Mouse (Mus musculus) heart, embryonic 14.5 days (tissue): ENCODE results near the gene Mafg. TPM values are rescaled to one million over a fixed set of nuclear protein-coding genes. Genes with fewer than 3 reads are reported as not detected.

Experiments used
- ATAC-seq: fragments of 200-750 bp; cut with Nextera tagmentation; 2 replicates; pipeline ENCODE4 v1.8.0; 2017; ENCODE audit warnings: low read depth, moderate TSS enrichment; ENCODE audit not compliant: insufficient number of reproducible peaks, insufficient read depth, low FRiP score
- H3K27ac ChIP-seq, 2 experiments: fragments of 200-500 bp in 1 of 2; fragments of 300-500 bp in 1 of 2; sonication (generic) in 1 of 2; replicated peaks in 1 of 2; 2 replicates each; pipeline ENCODE4 v1.5.1; 2012 to 2014; ENCODE audit warnings: low read depth in 2 of 2, low read length in 2 of 2, control low read depth in 1 of 2, mild to moderate bottlenecking in 1 of 2, mixed read lengths in 1 of 2; ENCODE audit not compliant: control insufficient read depth in 1 of 2, insufficient read depth in 1 of 2
- H3K27me3 ChIP-seq: fragments of 300-500 bp; sonication (generic); 2 replicates; pipeline ENCODE4 v1.6.1; 2014; ENCODE audit warnings: mild to moderate bottlenecking, low read length, control low read depth; ENCODE audit not compliant: control insufficient read depth, insufficient read depth
- H3K36me3 ChIP-seq: fragments of 300-500 bp; sonication (generic); 2 replicates; pipeline ENCODE4 v1.6.1; 2014; ENCODE audit warnings: mild to moderate bottlenecking, control low read depth, low read length, mixed read lengths; ENCODE audit not compliant: control insufficient read depth, insufficient read depth
- H3K4me1 ChIP-seq, 2 experiments: fragments of 200-500 bp in 1 of 2; fragments of 300-500 bp in 1 of 2; sonication (generic) in 1 of 2; 2 replicates each; pipeline ENCODE4 v1.6.1; 2012 to 2014; ENCODE audit warnings: low read length in 2 of 2, control low read depth in 1 of 2, mixed read lengths in 1 of 2; ENCODE audit not compliant: control insufficient read depth in 2 of 2, insufficient read depth in 2 of 2
- H3K4me2 ChIP-seq: fragments of 300-500 bp; sonication (generic); 2 replicates; pipeline ENCODE4 v1.6.1; 2014; ENCODE audit warnings: mild to moderate bottlenecking, low read length
- H3K4me3 ChIP-seq, 2 experiments: fragments of 200-500 bp in 1 of 2; fragments of 300-500 bp in 1 of 2; sonication (generic) in 1 of 2; 2 replicates each; pipeline ENCODE4 v1.5.1; 2012 to 2014; ENCODE audit warnings: low read length in 2 of 2, mild to moderate bottlenecking in 2 of 2, control low read depth in 1 of 2, low read depth in 1 of 2, moderate library complexity in 1 of 2; ENCODE audit not compliant: control insufficient read depth in 1 of 2, insufficient read depth in 1 of 2
- H3K9ac ChIP-seq: fragments of 300-500 bp; sonication (generic); 2 replicates; pipeline ENCODE4 v1.6.1; 2014; ENCODE audit warnings: mild to moderate bottlenecking, low read length
- H3K9me3 ChIP-seq: fragments of 300-500 bp; sonication (generic); 2 replicates; pipeline ENCODE4 v1.6.1; 2016; ENCODE audit warnings: low read length, control low read depth; ENCODE audit not compliant: control insufficient read depth
- WGBS: fragments of 180-500 bp; shearing (Covaris S2); extraction: QIAGEN DNeasy Blood & Tissue Kit; methylation state at CpG from one replicate; pipeline ENCODE4 v1.1.7; 2014; 5-methylcytosine and 5-hydroxymethylcytosine counted together
- microRNA-seq: library from miRNA; unstranded; fragments of <30 nt; microRNA quantifications from one replicate; pipeline ENCODE4, GENCODE M21; 2016
- polyA plus RNA-seq: library from polyadenylated mRNA; unstranded; fragments of >200 nt; fragmentation: Nextera tagmentation; extraction: Ambion mirVana; gene quantifications from 2 replicates; pipeline ENCODE4 v1.2.1, GENCODE M21; 2014

Gene Mafg
- polyA plus RNA-seq, 1 experiment from 2014 or later = 18.1 TPM

DNA sequence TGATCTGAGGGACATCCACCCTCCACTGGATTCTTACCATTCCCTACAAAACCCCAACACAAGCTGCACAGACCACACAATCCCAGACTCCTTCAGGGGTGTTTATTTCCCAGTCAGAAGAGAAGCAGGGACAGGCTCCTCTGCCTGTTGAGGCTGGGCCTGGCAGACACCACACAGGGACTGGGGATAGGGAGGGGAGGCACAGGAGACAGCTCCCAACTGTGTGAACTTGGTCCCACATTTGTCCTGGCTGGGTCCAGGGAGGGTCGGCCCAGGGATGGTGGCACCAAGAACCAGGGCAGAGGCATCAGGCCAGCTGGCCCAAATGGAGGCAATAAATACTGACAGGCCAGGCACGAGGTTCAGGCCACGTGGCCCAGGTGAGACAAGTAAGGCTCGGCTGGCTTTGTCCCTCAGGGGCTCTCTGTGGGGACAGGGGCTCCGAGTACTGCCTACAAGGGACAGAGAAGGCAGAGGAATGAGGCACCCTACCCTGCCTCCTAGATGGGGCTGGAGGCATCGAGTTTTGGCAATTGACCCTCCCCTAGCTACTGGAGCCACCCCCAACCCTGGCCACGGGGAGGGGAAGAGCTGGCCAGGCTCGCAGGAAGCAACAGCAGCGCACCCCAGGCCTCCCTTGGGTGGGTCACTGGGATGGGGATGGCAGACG lies 55.2 kb downstream of the Mafg start:
- 77% methylated on average over 10 of the region's 10 CpGs for WGBS
- Histone ChIP-seq H3K4me2 (no peak overlapping the region), H3K36me3 (peaks cover 36% of the 10 kb centered on the region), H3K4me1 (peaks cover 24 to 34% of the 10 kb centered on the region in 2 experiments), H3K27me3 (no peaks in the 10 kb centered on the region), H3K4me3 (no peak overlapping the region), H3K9ac (no peak overlapping the region), H3K27ac (no peak overlapping the region), H3K9me3 (no peaks in the 10 kb centered on the region)
- no peak for ATAC-seq

DNA sequence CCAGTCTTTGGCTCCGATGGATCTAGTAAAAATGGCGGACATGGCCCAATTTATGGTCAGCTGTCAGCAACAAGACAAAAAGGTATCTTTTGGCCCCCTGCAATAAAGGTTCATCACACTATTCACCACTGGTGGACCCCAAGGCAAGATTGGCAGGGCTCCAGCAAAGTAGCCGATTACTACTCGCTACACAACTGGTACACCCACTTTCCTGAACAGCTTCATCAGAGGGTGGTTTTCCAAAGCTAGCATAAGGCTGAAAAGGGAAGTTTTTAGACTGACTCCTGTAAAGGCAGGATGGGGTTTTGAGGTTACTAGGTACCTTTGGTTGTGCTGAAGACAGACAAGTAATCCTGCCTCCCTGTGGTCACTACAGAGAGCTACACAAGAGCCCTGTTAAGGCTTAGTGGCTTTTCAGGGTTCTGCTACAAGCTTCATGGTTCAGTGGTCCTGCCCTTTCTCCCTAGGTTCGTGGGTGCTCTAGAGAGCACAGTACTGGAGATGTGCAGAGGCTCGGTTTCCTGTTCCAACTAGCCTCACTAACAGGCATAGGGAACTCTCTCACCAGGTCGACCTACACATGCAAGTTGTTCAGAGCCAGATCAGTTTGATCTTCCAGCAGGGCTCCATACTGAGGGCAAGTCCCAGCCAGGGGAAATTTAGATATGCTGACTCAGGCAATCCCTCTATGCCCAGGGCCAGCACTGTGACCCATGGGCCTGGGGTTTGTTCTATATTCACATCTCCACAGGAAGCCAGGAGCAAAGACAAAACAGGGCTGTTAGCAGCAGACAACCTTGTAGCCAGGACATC lies 56.0 kb downstream of the Mafg start:
- H3K4me1 ChIP-seq = peaks cover 24 to 34% of the 10 kb centered on the region in 2 experiments
- no peak for ATAC-seq
- H3K27ac ChIP-seq = no peak overlapping the region
- peaks cover 36% of the 10 kb centered on the region for H3K36me3 ChIP-seq
- no peak overlapping the region for H3K4me2 ChIP-seq
- WGBS = 87% methylated on average over 7 of the region's 7 CpGs
- no peak overlapping the region for H3K9ac ChIP-seq
- no peaks in the 10 kb centered on the region for H3K9me3 ChIP-seq
- H3K4me3 ChIP-seq = no peak overlapping the region
- no peaks in the 10 kb centered on the region for H3K27me3 ChIP-seq

DNA sequence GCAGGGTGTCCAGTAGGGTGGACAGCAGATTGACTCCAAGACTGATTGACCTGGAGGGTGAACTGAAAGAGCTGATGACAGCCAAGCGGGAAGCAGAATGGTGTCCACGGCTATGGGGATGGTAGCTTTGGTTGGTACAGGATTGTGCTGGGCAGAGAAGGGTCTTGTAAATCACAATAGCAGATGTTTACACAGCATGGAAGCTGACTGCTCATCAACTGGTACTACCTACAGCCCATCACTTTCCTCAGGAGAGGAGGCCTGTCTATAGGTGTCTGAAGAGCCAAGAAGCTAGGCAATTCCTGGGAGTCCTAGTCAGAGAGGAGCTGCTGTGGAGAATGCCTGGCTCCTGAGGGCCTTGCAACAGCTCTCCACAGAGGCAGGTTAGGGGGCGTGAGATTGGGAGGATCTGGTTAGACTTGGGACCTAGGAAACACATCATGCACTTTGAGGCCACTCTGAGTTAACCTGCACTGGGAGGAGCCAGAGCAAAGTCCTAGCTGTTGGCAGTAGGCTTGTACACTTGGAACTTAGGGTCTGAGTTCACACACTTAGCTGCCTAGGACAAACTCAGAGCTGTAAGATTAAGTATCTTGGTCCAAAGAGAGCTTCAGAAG lies 56.9 kb downstream of the Mafg start:
- no peak for ATAC-seq
- Histone ChIP-seq H3K9me3 (no peaks in the 10 kb centered on the region), H3K4me1 (peaks cover 20 to 32% of the 10 kb centered on the region in 2 experiments), H3K4me2 (no peak overlapping the region), H3K27ac (no peak overlapping the region), H3K9ac (no peak overlapping the region), H3K36me3 (peaks cover 39% of the 10 kb centered on the region), H3K4me3 (no peak overlapping the region), H3K27me3 (no peaks in the 10 kb centered on the region)
- WGBS = 75% methylated on average over 3 of the region's 3 CpGs

DNA sequence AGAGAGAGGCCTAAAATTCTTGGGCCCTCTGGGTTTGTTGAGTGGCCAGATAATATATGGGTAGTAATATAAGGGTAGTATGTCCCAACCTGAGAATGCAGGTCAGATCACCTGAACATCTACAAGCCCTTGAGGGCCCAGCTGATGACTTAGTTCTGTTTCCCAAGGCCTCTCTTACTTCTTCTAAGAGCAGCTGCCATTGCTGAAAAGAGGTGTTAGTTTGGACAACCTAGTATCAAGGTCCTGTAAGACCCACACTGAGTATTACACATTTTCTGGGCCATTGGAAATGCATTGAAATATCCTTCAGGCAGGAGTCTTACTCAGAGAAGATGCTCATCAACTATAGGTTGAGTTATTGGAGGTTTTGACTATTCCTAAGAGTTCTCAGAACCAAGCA lies 57.5 kb downstream of the Mafg start:
- H3K27ac ChIP-seq = no peak overlapping the region
- H3K9me3 ChIP-seq = no peaks in the 10 kb centered on the region
- H3K4me2 ChIP-seq = no peak overlapping the region
- no peaks in the 10 kb centered on the region for H3K27me3 ChIP-seq
- peaks cover 44% of the 10 kb centered on the region for H3K36me3 ChIP-seq
- H3K4me3 ChIP-seq = no peak overlapping the region
- no peak for ATAC-seq
- peaks cover 25 to 38% of the 10 kb centered on the region in 2 experiments for H3K4me1 ChIP-seq
- no peak overlapping the region for H3K9ac ChIP-seq

Small RNA genes lying within 50 kb of the gene (microRNA-seq; reads per million reads assigned to microRNA genes)
- gene Mir6936 = not detected

Other genes with a start within 250 kb of the Mafg start
- gene Nploc4, start 195.9 kb downstream of the Mafg start, polyA plus RNA-seq = 35.6 and 37.2 TPM in 2 replicates
- not detected in 2 replicates for gene Tspan10, start 191.0 kb downstream of the Mafg start, polyA plus RNA-seq
- 0.23 TPM in 1 of 2 replicates, not detected in the other for gene Pde6g, start 180.1 kb downstream of the Mafg start, polyA plus RNA-seq
- gene Oxld1, start 175.5 kb downstream of the Mafg start, polyA plus RNA-seq = 24.9 and 26.0 TPM in 2 replicates
- 19.5 and 20.2 TPM in 2 replicates for gene Ccdc137, start 175.5 kb downstream of the Mafg start, polyA plus RNA-seq
- 40.0 and 44.4 TPM in 2 replicates for gene Arl16, start 166.0 kb downstream of the Mafg start, polyA plus RNA-seq
- gene Mrpl12, start 149.0 kb downstream of the Mafg start, polyA plus RNA-seq = 225 and 239 TPM in 2 replicates
- gene Slc25a10, start 141.8 kb downstream of the Mafg start, polyA plus RNA-seq = 39.4 and 41.7 TPM in 2 replicates
- 2.3 and 2.5 TPM in 2 replicates for gene Gcgr, start 102.9 kb downstream of the Mafg start, polyA plus RNA-seq
- 153 and 158 TPM in 2 replicates for gene Mcrip1, start 83.9 kb downstream of the Mafg start, polyA plus RNA-seq
- gene Ppp1r27, start 82.5 kb downstream of the Mafg start, polyA plus RNA-seq = not detected in 2 replicates
- 431 and 451 TPM in 2 replicates for gene P4hb, start 60.3 kb downstream of the Mafg start, polyA plus RNA-seq
- 360 and 367 TPM in 2 replicates for gene Arhgdia, start 52.0 kb downstream of the Mafg start, polyA plus RNA-seq
- gene Alyref, start 35.2 kb downstream of the Mafg start, polyA plus RNA-seq = 251 and 254 TPM in 2 replicates
- 223 and 251 TPM in 2 replicates for gene Anapc11, start 35.2 kb downstream of the Mafg start, polyA plus RNA-seq
- gene Npb, start 25.1 kb downstream of the Mafg start, polyA plus RNA-seq = 17.5 and 18.9 TPM in 2 replicates
- gene Pcyt2, start 15.7 kb downstream of the Mafg start, polyA plus RNA-seq = 72.0 and 73.2 TPM in 2 replicates
- 17.6 and 18.5 TPM in 2 replicates for gene Sirt7, start 8.4 kb downstream of the Mafg start, polyA plus RNA-seq
- gene Pycr1, start 10.2 kb upstream of the Mafg start, polyA plus RNA-seq = 17.1 and 22.3 TPM in 2 replicates
- gene Myadml2, start 14.6 kb upstream of the Mafg start, polyA plus RNA-seq = 19.4 and 19.5 TPM in 2 replicates
- gene Notum, start 27.6 kb upstream of the Mafg start, polyA plus RNA-seq = 1.1 and 1.6 TPM in 2 replicates
- gene Aspscr1, start 39.4 kb upstream of the Mafg start, polyA plus RNA-seq = 96.6 and 106 TPM in 2 replicates
- gene Cenpx, start 80.1 kb upstream of the Mafg start, polyA plus RNA-seq = 109 and 135 TPM in 2 replicates
- gene Lrrc45, start 80.3 kb upstream of the Mafg start, polyA plus RNA-seq = 16.9 and 23.7 TPM in 2 replicates
- gene Rac3, start 87.9 kb upstream of the Mafg start, polyA plus RNA-seq = 0.69 and 1.9 TPM in 2 replicates
- gene Dcxr, start 93.7 kb upstream of the Mafg start, polyA plus RNA-seq = 7.7 and 11.9 TPM in 2 replicates
- 1.7 and 4.7 TPM in 2 replicates for gene Cbr2, start 98.5 kb upstream of the Mafg start, polyA plus RNA-seq
- gene Hmga1b, start 129.2 kb upstream of the Mafg start, polyA plus RNA-seq = 1.9 and 2.9 TPM in 2 replicates
- gene Rfng, start 150.6 kb upstream of the Mafg start, polyA plus RNA-seq = 16.0 and 16.7 TPM in 2 replicates
- 138 and 151 TPM in 2 replicates for gene Gps1, start 150.7 kb upstream of the Mafg start, polyA plus RNA-seq
- gene Dus1l, start 162.8 kb upstream of the Mafg start, polyA plus RNA-seq = 43.6 and 44.5 TPM in 2 replicates
- 29.6 and 32.0 TPM in 2 replicates for gene Fasn, start 190.9 kb upstream of the Mafg start, polyA plus RNA-seq